Mouse (Mus musculus) lung, adult 2 months (tissue): ENCODE measurements around the gene Ces1b.

Source experiments
- CTCF ChIP-seq: fragments of 200-500 bp; IDR thresholded peaks from 2 replicates; pipeline ENCODE4 v1.5.1; 2011; ENCODE audit warnings: mild to moderate bottlenecking, low read length, control low read depth; ENCODE audit not compliant: insufficient read depth
- POLR2A ChIP-seq: fragments of 200-500 bp; IDR thresholded peaks from 2 replicates; pipeline ENCODE4 v1.6.1; 2011; ENCODE audit warnings: low read depth, mild to moderate bottlenecking, control low read depth, low read length, borderline replicate concordance; ENCODE audit errors: extremely low read depth

DNA sequence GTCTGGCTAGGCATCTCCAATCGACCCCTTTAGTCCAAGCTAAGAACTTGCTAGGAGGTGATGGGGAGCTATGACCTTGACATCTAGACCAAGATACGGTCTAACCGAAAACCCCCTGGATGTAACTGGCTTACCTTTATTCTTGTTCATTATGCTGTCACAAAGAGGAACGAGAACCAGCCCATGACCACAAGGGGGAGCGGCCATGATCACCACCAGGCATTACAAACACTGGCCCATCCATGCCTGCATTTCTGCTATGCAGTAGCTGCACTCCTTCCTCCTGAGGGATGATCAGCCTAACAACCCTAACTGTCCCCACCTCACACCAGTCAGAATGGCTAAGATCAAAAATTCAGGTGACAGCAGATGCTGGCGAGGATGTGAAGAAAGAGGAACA lies 67.6 kb downstream of the Ces1b start:
- no peak; the same call in 1 of the 2 replicates for TF ChIP-seq CTCF
- TF ChIP-seq POLR2A = no peak
